Mouse (Mus musculus): ENCODE results near the gene Cd300lf.

The Cd300lf gene

GRCm38 (mm10) chr11:115081373-115081772 is 52.4 kb downstream of the Cd300lf start:
- intact Hi-C loops (cut with DNase I) = no loop called here

- intact Hi-C loops (cut with DNase I) = no loop called here
Observed at GRCm38 (mm10) chr11:115080886-115081285, 52.9 kb downstream of the Cd300lf start.

- intact Hi-C loops (cut with DNase I) = no loop called here
Observed at GRCm38 (mm10) chr11:115078680-115079079, 55.1 kb downstream of the Cd300lf start.

GRCm38 (mm10) chr11:115077436-115077835 is 56.4 kb downstream of the Cd300lf start:
- intact Hi-C loops (cut with DNase I) = no loop called here

DNA sequence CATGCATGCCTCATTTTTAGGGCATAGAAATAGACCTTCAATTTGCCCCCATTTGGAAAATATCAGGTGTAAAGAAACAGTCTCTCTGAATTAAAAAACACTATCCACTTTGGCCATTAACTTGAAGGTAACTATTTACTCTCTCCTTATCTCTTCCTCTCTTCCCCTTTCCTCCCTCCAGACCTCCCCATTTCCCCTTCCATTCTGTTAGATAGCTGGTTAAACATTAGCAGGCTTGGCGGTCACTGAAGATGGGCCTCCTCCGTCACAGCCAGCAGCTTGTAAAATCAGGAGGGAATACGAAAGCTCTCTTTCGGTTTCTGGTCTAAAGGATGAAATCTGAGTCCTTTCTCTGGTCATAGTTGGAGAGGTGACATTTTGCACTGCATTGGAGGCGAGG is 57.9 kb downstream of the Cd300lf start:
- intact Hi-C loops (cut with DNase I) = no loop called here

GRCm38 (mm10) chr11:115075407-115075806 is 58.4 kb downstream of the Cd300lf start:
- intact Hi-C loops (cut with DNase I) = no loop called here

DNA sequence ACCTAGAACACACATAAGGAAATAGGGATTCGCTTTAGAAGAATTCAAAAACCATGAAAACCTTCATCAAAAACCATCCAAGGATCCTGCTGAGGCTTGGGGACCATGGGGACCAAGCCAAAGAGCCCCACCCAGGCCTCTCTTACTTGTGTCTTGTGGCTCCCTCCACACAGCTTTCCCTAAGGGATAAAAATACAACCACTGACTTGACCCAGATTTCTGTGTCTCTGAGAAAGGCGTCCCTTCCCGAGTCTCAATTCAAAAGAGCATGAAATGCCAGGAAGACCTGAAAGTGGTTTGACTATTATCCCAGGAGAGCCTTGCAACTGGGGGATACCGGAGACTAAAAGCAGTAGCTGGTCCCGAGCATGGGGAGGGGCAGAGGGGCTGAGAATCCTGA is 60.8 kb downstream of the Cd300lf start:
- intact Hi-C loops (cut with DNase I) = no loop called here

DNA sequence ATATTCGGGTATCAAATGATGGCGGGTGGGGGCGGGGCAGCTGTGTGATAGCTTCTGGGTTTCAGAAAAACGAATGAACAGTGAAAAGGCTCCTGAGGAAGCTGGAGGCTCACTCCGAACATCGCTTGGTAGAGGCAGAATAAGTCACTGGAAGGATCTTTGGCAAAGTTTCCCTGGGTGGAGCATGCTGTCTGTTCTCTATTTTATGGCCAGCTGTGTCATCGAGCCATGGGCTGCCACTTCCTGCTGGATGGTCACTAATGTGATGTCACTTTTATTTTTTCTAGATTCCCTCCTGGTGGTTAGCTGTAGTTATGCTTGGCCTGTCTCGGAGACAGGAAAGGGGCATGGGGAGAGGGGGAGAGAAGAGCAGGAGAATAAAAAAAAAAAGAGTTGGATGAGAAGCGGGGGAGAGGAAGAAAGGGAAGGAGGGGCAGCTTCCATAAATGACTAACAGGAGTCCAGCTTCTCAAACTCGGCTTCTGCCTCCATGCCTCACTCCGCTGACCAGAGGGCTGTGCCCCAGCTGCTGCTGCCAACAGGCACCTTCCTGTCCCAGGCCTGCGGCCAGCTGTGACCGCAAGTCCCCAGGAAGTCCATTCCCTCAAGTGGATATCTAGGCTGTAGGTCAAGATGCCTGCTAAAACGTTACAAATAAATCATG is 62.0 kb downstream of the Cd300lf start:
- intact Hi-C loops (cut with DNase I) = no loop called here

DNA sequence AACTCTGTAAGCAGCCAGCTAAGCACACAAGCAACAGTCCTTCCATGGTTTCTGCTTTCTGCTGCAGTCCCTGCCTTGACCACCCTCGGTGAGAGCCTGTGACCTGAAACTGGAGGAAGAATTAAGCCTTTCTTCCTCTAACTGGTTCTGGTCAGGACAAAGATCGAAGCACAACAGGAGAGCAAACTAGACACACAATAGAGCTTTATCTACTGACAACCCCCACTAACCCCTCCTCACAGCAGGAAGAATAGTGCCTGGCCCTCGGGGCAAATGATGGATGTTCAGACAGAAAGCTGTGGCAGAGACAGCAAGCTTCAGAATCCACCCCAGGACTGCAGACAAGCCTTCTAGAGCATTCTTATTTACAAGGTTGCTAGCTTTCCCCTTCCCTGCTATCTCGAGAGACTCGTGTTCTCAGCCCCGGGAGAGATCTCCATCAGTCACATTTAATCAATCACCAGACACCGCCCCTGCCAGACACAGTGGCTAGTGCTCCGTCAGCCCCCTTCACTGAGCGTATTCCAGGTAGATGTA is 62.7 kb downstream of the Cd300lf start:
- intact Hi-C loops (cut with DNase I) = no loop called here

DNA sequence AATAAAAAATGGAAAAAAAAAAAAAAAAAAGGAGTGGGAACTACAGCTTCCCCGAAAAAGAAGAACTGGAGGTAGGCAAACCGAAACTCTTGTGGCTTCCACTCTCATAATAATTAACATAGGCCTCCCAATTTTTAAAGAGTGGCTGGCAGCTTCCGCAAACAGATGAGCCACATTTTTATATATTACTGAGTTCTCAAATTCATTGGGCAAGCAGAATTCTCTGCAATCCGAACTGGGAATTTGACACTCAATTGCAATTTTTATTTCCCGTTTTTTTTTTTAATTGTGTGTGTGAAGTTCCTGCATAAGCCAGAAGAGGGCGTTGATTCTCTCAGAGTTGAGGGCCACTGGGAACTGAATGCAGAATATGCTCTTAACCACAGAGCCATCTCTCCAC is 67.0 kb downstream of the Cd300lf start:
- intact Hi-C loops (cut with DNase I) = no loop called here
